Mouse (Mus musculus) retina, adult 2 months (tissue): ENCODE results near the gene Mrps26.
A peak's percentile ranks its signal among the peaks of the same experiment; 100 is the strongest.
"Not testable (repeated sequence)": the region's sequence is repeated elsewhere in the genome, so short reads cannot be mapped to it uniquely, and the experiment has no call there.

ENCODE experiments used
- DNase-seq: peaks from one replicate; pipeline ENCODE4 v3.0.0-alpha.2; 2012; ENCODE audit warnings: low read depth, low spot score

Mrps26 gene

DNA sequence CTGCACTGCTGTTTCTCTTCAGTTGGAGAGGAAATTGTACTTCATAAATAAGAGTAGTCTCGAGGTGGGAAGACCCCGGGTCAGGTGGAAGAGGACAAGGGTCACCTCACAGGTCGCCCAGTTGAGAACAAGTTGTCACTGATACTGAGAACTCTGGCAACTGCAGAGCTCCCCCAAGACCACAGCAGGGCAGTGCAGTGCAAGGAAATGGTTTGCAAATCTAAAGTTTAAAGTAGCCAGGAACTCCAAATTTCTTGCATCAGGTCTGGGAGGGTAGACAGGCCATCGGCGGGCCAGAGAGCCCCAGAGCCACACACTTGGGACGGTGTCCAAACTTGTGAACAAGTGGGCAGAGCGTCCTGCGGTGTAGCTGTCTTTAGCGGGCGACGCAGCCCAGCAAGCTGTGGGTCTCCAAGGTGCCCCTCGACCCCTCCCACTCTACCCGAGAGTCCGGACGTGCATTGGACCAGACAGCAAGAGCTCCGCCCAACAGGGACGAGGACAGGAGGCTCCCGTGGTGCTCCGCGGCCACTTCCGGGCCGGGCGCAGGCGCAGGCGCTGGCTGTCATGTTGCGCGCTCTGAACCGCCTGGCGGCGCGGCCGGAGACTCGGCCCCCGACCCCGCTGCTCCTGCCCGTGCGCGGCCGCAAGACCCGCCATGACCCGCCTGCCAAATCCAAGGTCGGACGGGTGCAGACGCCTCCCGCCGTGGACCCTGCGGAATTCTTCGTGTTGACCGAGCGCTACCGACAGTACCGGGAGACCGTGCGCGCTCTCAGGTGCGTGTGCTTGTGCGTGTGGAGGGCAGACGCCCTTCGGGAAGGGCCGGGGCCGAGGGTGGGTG lies at the start of gene Mrps26:
Mrps26 (plus strand) TSS at position 531 of the 844 bp plus-strand sequence.
- peak; percentile 78 for DNase-seq

GRCm38 (mm10) chr2:130513907-130514306 lies 49.6 kb upstream of the Mrps26 start:
- DNase-seq: no peak

DNA sequence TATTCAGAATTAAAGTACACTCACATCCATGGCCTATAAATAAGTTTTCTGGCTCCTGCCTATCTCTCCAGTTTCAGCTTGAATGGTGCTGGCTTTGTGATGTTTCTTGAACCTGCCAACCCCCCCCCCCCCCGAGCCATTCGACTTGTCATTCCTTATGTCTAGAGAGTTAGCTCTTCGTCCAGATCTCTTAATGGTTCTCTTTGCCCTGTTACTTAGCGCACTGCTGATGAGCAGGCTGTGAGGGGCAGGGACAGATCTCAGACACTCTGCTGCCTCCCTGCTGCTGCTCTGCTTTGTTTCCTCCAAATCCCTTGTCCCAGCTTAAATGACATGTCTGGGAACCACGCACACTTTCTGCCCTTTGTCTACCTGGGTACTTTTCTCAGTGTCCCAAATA lies 47.8 kb upstream of the Mrps26 start:
- no peak for DNase-seq

DNA sequence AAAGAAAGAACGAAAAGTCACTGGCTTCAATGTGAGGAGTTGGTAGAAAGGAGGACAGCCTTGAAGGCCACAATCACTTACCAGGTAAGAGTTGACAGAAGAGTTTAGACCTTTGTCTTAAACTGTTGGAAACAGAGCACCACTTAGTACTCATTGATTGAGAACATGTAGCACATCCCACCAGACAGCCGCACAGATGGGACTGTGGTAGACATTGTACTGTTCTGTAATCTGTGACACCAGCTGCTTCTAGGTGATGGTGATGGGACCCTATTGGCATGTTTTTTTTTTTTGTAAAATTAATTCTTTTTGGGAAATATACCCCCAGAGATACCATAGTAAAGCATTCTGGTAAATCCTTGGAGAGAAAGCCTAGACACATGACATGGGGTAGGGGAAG lies 41.6 kb upstream of the Mrps26 start:
- DNase-seq: no peak

GRCm38 (mm10) chr2:130525480-130525879 lies 38.1 kb upstream of the Mrps26 start:
- DNase-seq: not testable (repeated sequence)

GRCm38 (mm10) chr2:130528457-130528856 lies 35.1 kb upstream of the Mrps26 start:
- no peak for DNase-seq

GRCm38 (mm10) chr2:130529290-130529689 lies 34.3 kb upstream of the Mrps26 start:
- DNase-seq: no peak

DNA sequence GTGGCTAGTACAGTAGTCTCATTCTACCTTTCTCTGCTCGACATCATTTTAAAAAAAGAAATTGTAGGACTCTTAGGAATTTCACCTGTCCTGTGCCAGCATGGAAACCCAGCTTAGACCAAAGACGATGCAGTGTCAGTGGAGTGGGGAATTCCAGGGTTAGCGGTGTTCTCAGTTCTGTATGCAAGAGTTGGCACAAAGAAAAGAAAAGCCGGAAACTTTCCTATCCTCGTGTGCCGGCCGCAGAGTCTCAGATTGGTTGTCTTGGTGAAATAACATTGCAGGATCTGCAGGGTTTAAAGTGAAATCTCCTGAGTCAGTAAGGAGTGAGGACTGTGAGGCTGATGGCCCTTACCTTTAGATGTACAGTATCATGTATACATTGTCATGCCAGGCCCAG lies 33.6 kb upstream of the Mrps26 start:
- no peak for DNase-seq

DNA sequence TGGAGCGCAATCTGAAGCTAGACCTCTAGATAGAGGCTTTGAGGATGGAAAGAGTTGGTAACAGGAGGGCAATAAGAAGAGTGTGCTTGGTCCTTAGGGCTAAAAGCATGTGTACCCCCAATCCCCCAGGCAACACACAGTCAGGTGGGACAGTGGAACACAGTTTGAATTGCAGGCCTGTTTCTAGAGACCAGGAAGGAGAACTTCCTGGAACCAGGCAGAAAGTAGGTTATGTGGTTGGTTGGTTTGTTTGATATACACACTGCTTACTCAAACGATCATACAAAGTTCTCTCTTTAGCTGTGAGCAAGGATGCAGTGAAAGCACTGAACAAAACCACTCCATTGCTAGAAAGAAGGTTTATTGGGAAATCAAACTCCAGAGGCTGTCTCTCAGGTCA lies 31.3 kb upstream of the Mrps26 start:
- DNase-seq: no peak

- no peak for DNase-seq
Observed at GRCm38 (mm10) chr2:130535017-130535416, 28.5 kb upstream of the Mrps26 start.

DNA sequence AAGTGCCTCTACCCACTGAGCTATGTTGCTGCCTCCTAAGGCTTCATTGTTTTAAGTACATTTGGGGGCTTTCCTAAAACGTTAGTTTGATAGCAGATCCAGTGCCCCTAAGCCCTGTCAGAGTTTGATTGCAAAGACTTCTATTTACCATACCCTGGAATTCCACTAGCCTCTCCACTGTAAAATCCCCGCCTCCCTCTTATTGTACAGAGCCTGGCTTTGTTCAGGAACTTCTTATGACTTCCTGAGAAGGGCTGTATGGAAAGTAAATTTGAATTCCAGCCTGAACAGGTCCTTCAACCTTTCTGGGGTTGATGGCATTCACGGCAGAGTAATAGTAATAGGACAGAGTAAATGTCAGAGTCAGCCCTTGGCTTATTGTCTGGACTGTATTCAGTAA lies 26.7 kb upstream of the Mrps26 start:
- no peak for DNase-seq

DNA sequence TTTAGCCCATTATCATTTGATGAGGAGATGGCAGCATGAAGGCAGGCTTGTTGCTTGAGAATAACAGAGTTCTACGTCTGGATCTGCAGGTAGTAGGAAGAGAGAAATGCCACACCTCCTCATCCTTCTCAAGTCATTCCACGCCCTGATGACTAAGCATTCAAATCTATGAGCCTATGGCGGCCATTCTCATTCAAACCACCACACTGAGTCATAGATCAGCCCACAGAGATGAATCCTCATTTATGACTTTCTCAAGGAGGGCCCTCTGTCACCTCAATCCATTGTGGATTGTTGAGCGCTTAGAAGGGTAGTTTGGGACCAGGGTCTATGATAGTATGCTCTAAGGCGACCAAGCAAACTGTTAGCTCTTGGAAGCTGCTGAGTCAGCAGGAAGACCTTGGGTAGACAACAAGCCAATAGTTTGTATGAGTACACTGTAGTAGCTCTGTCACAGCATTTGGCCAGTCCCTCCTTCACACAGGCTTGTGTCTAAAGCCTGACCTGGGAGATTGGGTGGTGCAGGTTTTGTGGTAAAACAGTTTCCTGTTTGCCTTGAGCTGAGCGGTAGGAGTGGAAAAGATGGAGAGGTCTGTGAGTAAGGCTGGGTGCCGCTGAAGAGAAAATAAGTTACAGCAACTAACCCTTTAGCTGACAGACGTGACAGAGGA lies 24.5 kb upstream of the Mrps26 start:
- DNase-seq: no peak

DNA sequence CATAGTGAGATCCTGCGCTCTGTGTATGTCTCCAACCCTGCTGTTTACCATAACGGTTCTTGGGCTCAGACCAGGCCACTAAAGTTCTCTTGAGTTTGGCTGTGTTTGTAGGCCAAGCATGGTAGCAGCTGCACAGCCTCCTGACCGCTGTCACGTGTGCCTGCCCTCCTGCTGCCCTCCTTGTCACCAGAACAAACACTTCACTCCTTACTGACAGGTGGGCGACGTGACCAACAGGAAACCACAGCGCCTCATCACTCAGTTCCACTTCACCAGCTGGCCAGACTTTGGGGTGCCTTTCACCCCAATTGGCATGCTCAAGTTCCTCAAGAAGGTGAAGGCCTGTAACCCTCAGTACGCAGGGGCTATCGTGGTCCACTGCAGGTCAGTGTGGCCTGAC lies 23.3 kb upstream of the Mrps26 start:
- DNase-seq: no peak

DNA sequence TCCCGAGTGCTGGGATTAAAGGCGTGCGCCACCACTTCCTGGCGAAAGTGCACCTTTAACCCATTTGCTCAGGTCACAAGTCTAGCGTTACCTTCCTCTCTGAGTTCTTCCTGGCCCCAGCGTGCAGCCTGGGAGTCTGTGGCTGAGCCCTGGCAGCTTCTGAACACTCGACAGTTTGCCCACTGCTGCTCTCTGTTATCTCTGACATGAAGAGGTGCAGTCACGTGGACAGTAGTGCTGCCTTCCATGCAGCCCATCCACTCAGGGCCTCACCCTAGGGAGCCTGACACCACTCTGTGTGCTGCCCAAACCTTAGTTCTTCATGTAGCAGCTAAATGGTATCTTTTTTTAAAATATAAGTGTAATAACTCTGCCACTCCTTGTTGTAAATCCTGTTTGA lies 16.6 kb upstream of the Mrps26 start:
- no peak for DNase-seq

DNA sequence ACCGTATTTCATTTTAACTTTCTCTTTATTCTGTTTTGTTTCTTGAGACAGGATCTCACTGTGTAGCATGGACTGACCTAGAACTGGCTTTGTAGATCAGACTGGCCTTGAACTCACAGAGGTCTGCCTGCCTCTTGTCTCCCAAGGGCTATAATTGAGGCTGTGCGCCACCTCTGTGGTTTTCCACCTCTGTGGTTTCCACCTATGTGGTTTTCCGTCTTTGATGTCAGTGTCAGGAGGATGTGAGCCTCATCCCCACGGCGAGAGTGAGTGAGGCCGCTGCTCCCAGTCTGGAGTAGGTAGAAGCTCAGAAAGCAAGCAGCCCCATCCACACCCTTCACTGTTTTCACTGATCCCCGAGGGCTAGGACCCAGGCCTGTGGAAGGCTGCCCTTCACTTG lies 8.7 kb upstream of the Mrps26 start:
- DNase-seq: no peak

- DNase-seq: no peak
Observed at GRCm38 (mm10) chr2:130556292-130556691, 7.2 kb upstream of the Mrps26 start.

DNA sequence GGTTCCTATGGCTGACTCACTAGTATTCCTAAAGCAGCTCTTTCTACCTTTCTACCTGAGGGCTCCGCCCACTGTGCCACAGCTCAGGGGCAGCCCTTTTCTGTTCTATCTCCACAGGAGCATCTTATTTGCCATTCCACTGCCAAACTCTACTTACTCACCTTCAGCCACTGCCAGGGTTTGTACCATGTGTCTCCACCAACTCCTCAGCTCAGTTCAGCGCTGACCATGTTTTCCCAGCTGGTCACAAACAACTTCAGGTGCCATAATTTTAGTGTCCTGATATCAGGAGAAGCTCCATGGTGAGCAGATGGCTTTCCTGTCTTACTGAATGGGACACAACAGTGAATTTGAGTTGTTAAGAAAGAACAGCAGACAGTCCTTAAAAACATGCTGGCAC lies 6.1 kb upstream of the Mrps26 start:
- no peak for DNase-seq

- no peak for DNase-seq
Observed at GRCm38 (mm10) chr2:130558015-130558414, 5.5 kb upstream of the Mrps26 start.

- DNase-seq: no peak
Observed at GRCm38 (mm10) chr2:130564063-130564462, 521 bp downstream of the Mrps26 start.

- no peak for DNase-seq
Observed at GRCm38 (mm10) chr2:130564983-130565382, 1.4 kb downstream of the Mrps26 start.

DNA sequence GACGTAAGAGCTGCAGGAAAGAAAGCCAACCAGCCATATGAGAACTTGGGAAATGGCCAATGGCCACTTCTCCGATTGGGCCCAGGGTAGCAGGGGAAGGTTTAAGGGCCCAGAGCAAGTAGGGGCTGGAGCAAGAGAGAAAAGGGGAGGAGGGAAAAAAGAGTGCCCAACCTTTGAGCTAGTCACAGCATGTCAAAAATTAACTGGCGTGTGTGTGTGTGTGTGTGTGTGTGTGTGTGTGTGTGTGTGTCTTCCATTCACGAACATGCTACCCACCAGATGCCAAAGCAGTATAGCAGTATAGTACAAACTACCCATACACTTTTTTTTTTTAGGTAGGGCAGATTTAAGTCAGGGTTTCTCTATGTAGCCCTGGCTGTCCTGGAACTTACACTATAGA lies 5.4 kb downstream of the Mrps26 start:
- no peak for DNase-seq

DNA sequence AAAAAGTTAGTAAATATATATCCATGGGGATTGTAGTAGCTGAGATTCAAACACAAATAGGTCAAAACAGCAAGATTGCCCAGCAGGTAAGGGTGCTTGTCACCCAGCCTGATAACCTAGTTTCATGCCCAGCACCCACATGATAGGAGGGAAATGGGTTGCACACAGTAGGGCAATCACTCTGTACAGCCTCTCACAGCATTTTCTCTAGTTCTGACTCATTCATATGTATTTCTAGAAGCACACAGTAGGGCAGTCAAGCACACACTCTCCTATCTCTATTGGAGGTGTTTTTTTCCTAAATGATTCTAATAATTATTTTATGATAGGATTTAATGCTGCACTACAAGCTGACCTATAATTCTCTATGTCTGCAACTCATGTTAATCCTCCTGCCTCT lies 6.4 kb downstream of the Mrps26 start:
- DNase-seq: no peak

GRCm38 (mm10) chr2:130574960-130575359 lies 11.4 kb downstream of the Mrps26 start:
- no peak for DNase-seq
